Mouse (Mus musculus): ENCODE data around the gene Asgr1. TPM values are rescaled to one million over a fixed set of nuclear protein-coding genes. Genes with fewer than 3 reads are reported as not detected.
A peak's percentile ranks its signal among the peaks of the same experiment; 100 is the strongest.

The Asgr1 gene
- total and polyA plus RNA-seq, 2 experiments from 2014 or later: 1.2 to 4.5 TPM

GRCm38 (mm10) chr11:70021264-70022132 is 32.4 kb upstream of the Asgr1 start:
- Histone ChIP-seq H3K4me1 (ENCODE audit: insufficient read depth, low read length) (peaks cover 27% of the 10 kb centered on the region), H3K9me3 (ENCODE audit: low read length) (no peaks in the 10 kb centered on the region), H3K36me3 (ENCODE audit: insufficient read depth, low read length) (no peaks in the 10 kb centered on the region), H3K27me3 (ENCODE audit: insufficient read depth, low read length) (no peaks in the 10 kb centered on the region), H3K4me2 (ENCODE audit: low read depth, low read length, poor library complexity, severe bottlenecking) (peak overlapping the region; percentile 87), H3K27ac (ENCODE audit: low read depth, low read length) (peak overlapping the region; percentile 96), H3K9ac (replicated peaks; ENCODE audit: low read length, poor library complexity, severe bottlenecking) (peak overlapping the region; percentile 42), H3K4me3 (ENCODE audit: low read depth, low read length) (peak overlapping the region; percentile 63)
- peak; percentile 100 for DNase-seq (ENCODE audit: low spot score)
- under 1% methylated on average over 39 of the region's 40 CpGs for WGBS
- ATAC-seq (ENCODE audit: low FRiP score): peak; percentile 87
- TF ChIP-seq CTCF (IDR thresholded peaks at IDR 0.05): peak; percentile 61

- Histone ChIP-seq H3K4me1 (ENCODE audit: insufficient read depth, low read length) (peaks cover 37% of the 10 kb centered on the region), H3K4me2 (ENCODE audit: low read depth, low read length, poor library complexity, severe bottlenecking) (peak overlapping the region; percentile 68), H3K36me3 (ENCODE audit: insufficient read depth, low read length) (no peaks in the 10 kb centered on the region), H3K27ac (ENCODE audit: low read depth, low read length) (no peak overlapping the region), H3K9ac (replicated peaks; ENCODE audit: low read length, poor library complexity, severe bottlenecking) (peak overlapping the region; percentile 58), H3K9me3 (ENCODE audit: low read length) (no peaks in the 10 kb centered on the region), H3K27me3 (ENCODE audit: insufficient read depth, low read length) (no peaks in the 10 kb centered on the region), H3K4me3 (ENCODE audit: low read depth, low read length) (peak overlapping the region; percentile 35)
- 5% methylated on average over 22 of the region's 29 CpGs for WGBS
- ATAC-seq (ENCODE audit: low FRiP score): no peak
- no peak for TF ChIP-seq CTCF (IDR thresholded peaks at IDR 0.05)
- peak; percentile 64 for DNase-seq (ENCODE audit: low spot score)
Measured at GRCm38 (mm10) chr11:70023481-70024150, 30.3 kb upstream of the Asgr1 start.

DNA sequence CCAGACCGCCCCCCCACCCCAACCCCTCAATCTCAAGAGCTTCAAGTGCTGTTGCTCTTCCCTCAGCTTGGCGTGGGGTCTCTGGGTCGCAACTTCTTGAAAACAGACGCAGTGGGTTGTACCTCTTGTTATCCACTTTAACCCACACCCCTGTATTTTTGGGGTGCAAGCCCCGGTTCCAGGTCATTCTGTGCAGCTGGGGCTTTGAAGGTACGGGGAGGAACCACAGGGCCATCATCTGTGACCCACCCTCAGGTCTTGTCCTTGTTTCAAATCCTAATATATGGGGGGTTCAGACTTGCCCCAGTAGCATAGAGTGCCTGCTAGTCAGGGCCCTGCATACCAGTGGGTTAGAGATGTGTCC is 29.8 kb upstream of the Asgr1 start:
- no peak for DNase-seq (ENCODE audit: low spot score)
- Histone ChIP-seq H3K4me2 (ENCODE audit: low read depth, low read length, poor library complexity, severe bottlenecking) (peak overlapping the region; percentile 68), H3K9ac (replicated peaks; ENCODE audit: low read length, poor library complexity, severe bottlenecking) (peak overlapping the region; percentile 58), H3K27me3 (ENCODE audit: insufficient read depth, low read length) (no peaks in the 10 kb centered on the region), H3K4me3 (ENCODE audit: low read depth, low read length) (peak overlapping the region; percentile 35), H3K9me3 (ENCODE audit: low read length) (no peaks in the 10 kb centered on the region), H3K36me3 (ENCODE audit: insufficient read depth, low read length) (no peaks in the 10 kb centered on the region), H3K27ac (ENCODE audit: low read depth, low read length) (peak overlapping the region; percentile 26), H3K4me1 (ENCODE audit: insufficient read depth, low read length) (peaks cover 40% of the 10 kb centered on the region)
- 11% methylated on average over 6 of the region's 6 CpGs for WGBS
- no peak for TF ChIP-seq CTCF (IDR thresholded peaks at IDR 0.05)
- ATAC-seq (ENCODE audit: low FRiP score): no peak

GRCm38 (mm10) chr11:70026689-70027088 is 27.2 kb upstream of the Asgr1 start:
- Histone ChIP-seq H3K27ac (ENCODE audit: low read depth, low read length) (peak overlapping the region; percentile 90), H3K4me2 (ENCODE audit: low read depth, low read length, poor library complexity, severe bottlenecking) (peak overlapping the region; percentile 58), H3K4me3 (ENCODE audit: low read depth, low read length) (peak overlapping the region; percentile 20), H3K27me3 (ENCODE audit: insufficient read depth, low read length) (no peaks in the 10 kb centered on the region), H3K36me3 (ENCODE audit: insufficient read depth, low read length) (peaks cover 8% of the 10 kb centered on the region), H3K9ac (replicated peaks; ENCODE audit: low read length, poor library complexity, severe bottlenecking) (peak overlapping the region; percentile 54), H3K9me3 (ENCODE audit: low read length) (no peaks in the 10 kb centered on the region), H3K4me1 (ENCODE audit: insufficient read depth, low read length) (peaks cover 48% of the 10 kb centered on the region)
- no peak for ATAC-seq (ENCODE audit: low FRiP score)
- 5% methylated on average over 19 of the region's 19 CpGs for WGBS
- DNase-seq (ENCODE audit: low spot score): peak; percentile 60
- no peak for TF ChIP-seq CTCF (IDR thresholded peaks at IDR 0.05)

DNA sequence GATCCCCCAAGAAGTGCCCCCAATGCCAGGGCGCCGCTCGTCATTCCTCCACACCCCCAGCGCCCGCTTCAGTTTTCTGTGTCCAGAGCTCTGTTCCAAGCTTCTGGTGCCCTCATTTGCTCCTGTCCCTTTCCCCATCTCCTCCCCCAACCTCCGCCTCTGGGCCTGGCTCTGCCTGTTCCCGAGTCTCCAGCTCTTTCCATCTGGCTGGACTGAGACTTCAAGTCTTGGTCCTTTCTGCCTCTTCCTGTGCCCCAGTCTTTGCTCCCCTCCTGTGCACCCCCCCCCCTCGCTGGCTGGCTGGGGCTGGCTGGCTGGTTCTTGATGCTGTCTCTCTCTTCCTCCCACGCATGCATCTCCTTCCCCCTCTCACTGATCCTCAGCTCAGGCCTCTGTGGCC is 26.5 kb upstream of the Asgr1 start:
- 29% methylated on average over 9 of the region's 9 CpGs for WGBS
- DNase-seq (ENCODE audit: low spot score) (no peak), ATAC-seq (ENCODE audit: low FRiP score) (no peak)
- no peaks in the 10 kb centered on the region for H3K9me3 ChIP-seq (ENCODE audit: low read length)
- peak overlapping the region; percentile 90 for H3K27ac ChIP-seq (ENCODE audit: low read depth, low read length)
- peak overlapping the region; percentile 58 for H3K4me2 ChIP-seq (ENCODE audit: low read depth, low read length, poor library complexity, severe bottlenecking)
- no peaks in the 10 kb centered on the region for H3K27me3 ChIP-seq (ENCODE audit: insufficient read depth, low read length)
- peaks cover 15% of the 10 kb centered on the region for H3K36me3 ChIP-seq (ENCODE audit: insufficient read depth, low read length)
- H3K9ac ChIP-seq (replicated peaks; ENCODE audit: low read length, poor library complexity, severe bottlenecking): peak overlapping the region; percentile 54
- no peak overlapping the region for H3K4me3 ChIP-seq (ENCODE audit: low read depth, low read length)
- peaks cover 47% of the 10 kb centered on the region for H3K4me1 ChIP-seq (ENCODE audit: insufficient read depth, low read length)
- TF ChIP-seq CTCF (IDR thresholded peaks at IDR 0.05): no peak

Measured in midbrain, postnatal 0 days (tissue).